Mouse (Mus musculus) neural tube, embryonic 11.5 days (tissue): Measurements from ENCODE around the gene Map3k6. TPM values are rescaled to one million over a fixed set of nuclear protein-coding genes. Genes with fewer than 3 reads are reported as not detected.
A peak's percentile ranks its signal among the peaks of the same experiment; 100 is the strongest.

Source experiments
- ATAC-seq: fragments of 200-750 bp; cut with Nextera tagmentation; 2 replicates; pipeline ENCODE4 v1.8.0; 2017; ENCODE audit warnings: moderate number of reproducible peaks, mild to moderate bottlenecking, moderate TSS enrichment, moderate library complexity; ENCODE audit not compliant: insufficient read depth, low FRiP score, low TSS enrichment
- DNase-seq: peaks from one replicate; pipeline ENCODE4 v3.0.0-alpha.2; 2015; ENCODE audit warnings: low spot score
- H3K27ac ChIP-seq: fragments of 300-500 bp; sonication (generic); 2 replicates; pipeline ENCODE4 v1.5.1; 2014; ENCODE audit warnings: low read depth, mild to moderate bottlenecking, low read length
- H3K27me3 ChIP-seq: fragments of 300-500 bp; sonication (generic); 2 replicates; pipeline ENCODE4 v1.6.1; 2014; ENCODE audit warnings: mild to moderate bottlenecking, low read length, mixed read lengths; ENCODE audit not compliant: control insufficient read depth, insufficient read depth
- H3K36me3 ChIP-seq: fragments of 300-500 bp; sonication (generic); 2 replicates; pipeline ENCODE4 v1.6.1; 2014; ENCODE audit warnings: mild to moderate bottlenecking, low read length, moderate library complexity, mixed read lengths; ENCODE audit not compliant: control insufficient read depth, insufficient read depth
- H3K4me1 ChIP-seq: fragments of 300-500 bp; sonication (generic); 2 replicates; pipeline ENCODE4 v1.6.1; 2014; ENCODE audit warnings: low read length, mixed read lengths; ENCODE audit not compliant: control insufficient read depth, insufficient read depth
- H3K4me2 ChIP-seq: fragments of 300-500 bp; sonication (generic); 2 replicates; pipeline ENCODE4 v1.6.1; 2014; ENCODE audit warnings: low read depth, mild to moderate bottlenecking, moderate library complexity
- H3K4me3 ChIP-seq: fragments of 300-500 bp; sonication (generic); 2 replicates; pipeline ENCODE4 v1.5.1; 2014; ENCODE audit warnings: low read depth, low read length
- H3K9ac ChIP-seq: fragments of 300-500 bp; sonication (generic); 2 replicates; pipeline ENCODE4 v1.6.1; 2014; ENCODE audit warnings: mild to moderate bottlenecking, low read length
- H3K9me3 ChIP-seq: fragments of 300-500 bp; sonication (generic); 2 replicates; pipeline ENCODE4 v1.6.1; 2016; ENCODE audit warnings: low read length; ENCODE audit not compliant: control insufficient read depth
- WGBS: fragments of 180-500 bp; shearing (Covaris S2); extraction: QIAGEN DNeasy Blood & Tissue Kit; methylation state at CpG from one replicate; pipeline ENCODE4 v1.1.7; 2014; 5-methylcytosine and 5-hydroxymethylcytosine counted together
- microRNA-seq: library from miRNA; unstranded; fragments of <30 nt; microRNA quantifications from one replicate; pipeline ENCODE4, GENCODE M21; 2016
- polyA plus RNA-seq: library from polyadenylated mRNA; unstranded; fragments of >200 nt; fragmentation: Nextera tagmentation; extraction: Ambion mirVana; gene quantifications from 2 replicates; pipeline ENCODE4 v1.2.1, GENCODE M21; 2014

The Map3k6 gene
- polyA plus RNA-seq, 1 experiment from 2014 or later = 2.7 TPM

DNA sequence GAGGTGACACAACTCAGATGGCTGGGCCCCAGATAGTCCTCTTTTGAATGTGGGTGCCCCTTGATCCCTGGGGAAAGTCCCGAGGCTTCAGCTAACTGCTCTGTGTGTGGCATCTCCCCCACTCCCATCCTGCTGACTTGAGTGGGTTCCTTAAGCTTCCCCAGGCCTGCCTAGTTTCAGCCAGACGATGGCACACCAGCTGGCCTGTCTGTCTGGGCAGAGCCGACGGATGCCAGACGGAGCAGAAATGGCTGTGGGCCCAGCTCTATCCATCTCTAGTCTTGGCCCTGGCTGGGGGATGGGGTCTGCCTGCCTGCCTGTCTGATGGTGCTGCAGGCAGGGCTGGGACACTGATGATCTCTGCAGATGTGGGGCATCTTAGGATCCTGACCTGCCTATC, 59.1 kb downstream of the Map3k6 start:
- H3K9me3 ChIP-seq = no peaks in the 10 kb centered on the region
- H3K4me1 ChIP-seq = peaks cover 9% of the 10 kb centered on the region; the same call in 1 of the 2 replicates
- no peaks in the 10 kb centered on the region for H3K27me3 ChIP-seq
- 57% methylated on average over 5 of the region's 5 CpGs for WGBS
- no peak overlapping the region; the same call in 1 of the 2 replicates for H3K9ac ChIP-seq
- H3K4me3 ChIP-seq = no peak overlapping the region
- H3K27ac ChIP-seq = no peak overlapping the region
- H3K36me3 ChIP-seq = peaks cover 4% of the 10 kb centered on the region
- ATAC-seq = no peak
- no peak overlapping the region for H3K4me2 ChIP-seq
- DNase-seq = no peak

DNA sequence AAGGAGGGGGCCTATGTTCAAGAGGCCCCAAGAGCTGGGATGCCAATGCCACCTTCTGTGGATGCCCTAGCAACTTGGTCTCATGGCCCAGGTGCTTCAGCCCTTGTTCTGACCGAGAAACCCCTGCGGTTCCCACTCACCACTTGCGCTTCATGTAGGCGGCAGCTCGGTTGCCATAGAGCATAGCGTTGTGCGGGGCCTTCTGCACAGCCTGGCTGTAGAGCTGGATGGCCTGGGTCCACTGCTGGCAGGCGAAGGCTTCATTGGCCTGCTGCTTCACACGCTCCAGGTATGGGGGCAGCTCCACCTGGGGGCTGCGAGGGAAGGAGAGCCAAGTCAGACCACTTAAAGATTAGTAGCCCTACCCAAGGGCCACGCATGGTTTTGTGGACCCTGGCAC, 59.8 kb downstream of the Map3k6 start:
- H3K9ac ChIP-seq = no peak overlapping the region
- no peak for ATAC-seq
- H3K9me3 ChIP-seq = no peaks in the 10 kb centered on the region
- no peak overlapping the region for H3K27ac ChIP-seq
- peaks cover 4% of the 10 kb centered on the region for H3K36me3 ChIP-seq
- no peak overlapping the region for H3K4me2 ChIP-seq
- H3K27me3 ChIP-seq = no peaks in the 10 kb centered on the region
- H3K4me1 ChIP-seq = peaks cover 9% of the 10 kb centered on the region; the same call in 1 of the 2 replicates
- no peak for DNase-seq
- 87% methylated on average over 11 of the region's 11 CpGs for WGBS
- no peak overlapping the region for H3K4me3 ChIP-seq

DNA sequence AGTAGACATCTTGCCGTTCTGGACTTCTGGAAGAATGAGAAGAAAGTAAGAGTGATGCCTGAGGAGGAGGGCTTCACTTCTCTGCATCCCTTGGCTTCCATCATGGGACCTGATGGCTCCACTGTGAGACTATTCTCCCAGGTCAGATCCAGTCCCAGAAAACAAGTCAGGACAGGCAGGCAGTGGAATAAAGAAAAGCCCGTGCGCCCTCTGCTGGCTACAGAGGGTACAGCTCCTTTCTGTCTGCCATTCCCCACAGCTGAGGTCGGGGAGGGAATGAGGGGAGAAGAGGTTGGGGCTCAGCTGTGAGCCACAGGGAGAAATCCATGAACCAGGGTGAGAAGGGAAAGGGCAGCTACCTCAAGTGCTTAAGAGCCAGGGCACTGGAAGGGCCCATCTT, 61.2 kb downstream of the Map3k6 start:
- Histone ChIP-seq H3K9ac (no peak overlapping the region), H3K36me3 (peaks cover 4% of the 10 kb centered on the region), H3K9me3 (no peaks in the 10 kb centered on the region), H3K4me3 (no peak overlapping the region), H3K27ac (no peak overlapping the region), H3K27me3 (no peaks in the 10 kb centered on the region), H3K4me2 (no peak overlapping the region), H3K4me1 (peaks cover 9% of the 10 kb centered on the region; the same call in 1 of the 2 replicates)
- DNase-seq (peak; percentile 79), ATAC-seq (peak; percentile 53; the same call in 1 of the 2 replicates)
- WGBS = 21% methylated on average over 4 of the region's 4 CpGs

Small RNA genes lying within 50 kb of the gene (microRNA-seq; reads per million reads assigned to microRNA genes)
- gene Mir7017 = 1.0 reads per million

Other genes starting within 250 kb of the Map3k6 start
- gene Ahdc1, start 229.6 kb upstream of the Map3k6 start, polyA plus RNA-seq = 6.1 and 7.2 TPM in 2 replicates
- 33.0 and 39.0 TPM in 2 replicates for gene Wasf2, start 110.3 kb upstream of the Map3k6 start, polyA plus RNA-seq
- 0.32 and 0.62 TPM in 2 replicates for gene Cd164l2, start 28.7 kb upstream of the Map3k6 start, polyA plus RNA-seq
- 0.45 and 0.49 TPM in 2 replicates for gene Gpr3, start 28.3 kb upstream of the Map3k6 start, polyA plus RNA-seq
- gene Sytl1, start 22.3 kb downstream of the Map3k6 start, polyA plus RNA-seq = 1.2 and 1.4 TPM in 2 replicates
- 79.0 and 91.0 TPM in 2 replicates for gene Tmem222, start 37.0 kb downstream of the Map3k6 start, polyA plus RNA-seq
- gene Wdtc1, start 112.7 kb downstream of the Map3k6 start, polyA plus RNA-seq = 26.4 and 27.0 TPM in 2 replicates
- gene Slc9a1, start 128.9 kb downstream of the Map3k6 start, polyA plus RNA-seq = 6.9 TPM in 2 replicates
- 0.20 and 0.38 TPM in 2 replicates for gene Tent5b, start 239.3 kb downstream of the Map3k6 start, polyA plus RNA-seq